Mouse (Mus musculus) midbrain, embryonic 16.5 days (tissue): ENCODE results near the gene Ube2t. TPM values are rescaled to one million over a fixed set of nuclear protein-coding genes. Genes with fewer than 3 reads are reported as not detected.

Source experiments
- ATAC-seq: fragments of 200-750 bp; cut with Nextera tagmentation; 2 replicates; pipeline ENCODE4 v1.8.0; 2017; ENCODE audit warnings: moderate TSS enrichment
- H3K27ac ChIP-seq: fragments of 300-500 bp; sonication (generic); 2 replicates; pipeline ENCODE4 v1.5.1; 2014; ENCODE audit warnings: mild to moderate bottlenecking, low read length, mixed read lengths
- H3K27me3 ChIP-seq: fragments of 300-500 bp; sonication (generic); 2 replicates; pipeline ENCODE4 v1.6.1; 2014; ENCODE audit warnings: low read depth, low read length, mixed read lengths; ENCODE audit not compliant: control insufficient read depth, insufficient read depth
- H3K36me3 ChIP-seq: fragments of 300-500 bp; sonication (generic); 2 replicates; pipeline ENCODE4 v1.6.1; 2014; ENCODE audit warnings: mild to moderate bottlenecking, low read length, moderate library complexity, mixed read lengths; ENCODE audit not compliant: control insufficient read depth, insufficient read depth
- H3K4me1 ChIP-seq: fragments of 300-500 bp; sonication (generic); 2 replicates; pipeline ENCODE4 v1.6.1; 2014; ENCODE audit warnings: mild to moderate bottlenecking, low read length, mixed read lengths; ENCODE audit not compliant: control insufficient read depth, insufficient read depth
- H3K4me2 ChIP-seq: fragments of 300-500 bp; sonication (generic); 2 replicates; pipeline ENCODE4 v1.6.1; 2014; ENCODE audit warnings: mild to moderate bottlenecking, low read length, mixed read lengths
- H3K4me3 ChIP-seq: fragments of 300-500 bp; sonication (generic); 2 replicates; pipeline ENCODE4 v1.5.1; 2014; ENCODE audit warnings: low read depth, mild to moderate bottlenecking, low read length, moderate library complexity, mixed read lengths
- H3K9ac ChIP-seq: fragments of 300-500 bp; sonication (generic); 2 replicates; pipeline ENCODE4 v1.6.1; 2014; ENCODE audit warnings: low read depth, low read length, mixed read lengths
- H3K9me3 ChIP-seq: fragments of 300-500 bp; sonication (generic); replicated peaks from 2 replicates; pipeline ENCODE4 v1.6.1; 2014; ENCODE audit warnings: mild to moderate bottlenecking, low read length, mixed read lengths; ENCODE audit not compliant: control insufficient read depth, poor library complexity, severe bottlenecking
- WGBS: fragments of 180-500 bp; shearing (Covaris S2); extraction: QIAGEN DNeasy Blood & Tissue Kit; methylation state at CpG from one replicate; pipeline ENCODE4 v1.1.7; 2014; 5-methylcytosine and 5-hydroxymethylcytosine counted together
- polyA plus RNA-seq: library from polyadenylated mRNA; unstranded; fragments of >200 nt; fragmentation: Nextera tagmentation; extraction: Ambion mirVana; gene quantifications from 2 replicates; pipeline ENCODE4 v1.2.1, GENCODE M21; 2015

Ube2t gene
- polyA plus RNA-seq, 1 experiment from 2014 or later, result 9.7 TPM

DNA sequence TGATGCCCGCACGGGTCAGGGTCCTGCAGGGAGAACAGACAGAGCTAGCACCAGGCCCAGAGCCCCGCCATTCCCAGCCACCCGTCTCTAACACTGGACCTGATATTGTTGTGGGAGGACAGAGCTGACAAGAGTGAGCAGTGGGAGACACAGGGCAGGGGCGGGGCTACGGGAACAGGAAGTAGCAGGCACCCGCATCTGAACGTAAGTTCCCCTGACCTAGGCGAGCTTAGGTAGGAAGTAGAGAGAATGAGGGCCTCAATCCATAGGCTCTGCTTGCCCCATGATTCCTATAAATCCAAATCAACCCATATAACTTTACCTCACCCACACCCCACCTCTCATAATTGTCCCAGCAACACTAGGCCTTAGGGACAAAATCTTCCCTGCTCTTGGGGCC lies 38.2 kb downstream of the Ube2t start:
- Histone ChIP-seq H3K4me1 (0 out of 2 replicates have a peak, but pooled peaks cover 3% of the 10 kb centered on the region), H3K36me3 (no peaks in the 10 kb centered on the region)
- WGBS, result 79% methylated on average over 9 of the region's 9 CpGs

GRCm38 (mm10) chr1:135003346-135003745 lies 41.0 kb downstream of the Ube2t start:
- peak; percentile 71 for ATAC-seq
- Histone ChIP-seq H3K27ac (no peak overlapping the region; the same call in 1 of the 2 replicates), H3K36me3 (no peaks in the 10 kb centered on the region), H3K27me3 (no peaks in the 10 kb centered on the region), H3K4me1 (0 out of 2 replicates have a peak, but pooled peaks cover 3% of the 10 kb centered on the region), H3K9ac (no peak overlapping the region), H3K9me3 (no peaks in the 10 kb centered on the region), H3K4me2 (no peak overlapping the region), H3K4me3 (no peak overlapping the region)
- WGBS, result 30% methylated on average over 4 of the region's 4 CpGs

More for the DNA sequence above, 38.2 kb downstream of the Ube2t start:
- Histone ChIP-seq H3K4me2 (no peak overlapping the region), H3K27ac (no peak overlapping the region), H3K9me3 (no peaks in the 10 kb centered on the region), H3K4me3 (no peak overlapping the region), H3K9ac (no peak overlapping the region), H3K27me3 (no peaks in the 10 kb centered on the region)
- ATAC-seq, result no peak

DNA sequence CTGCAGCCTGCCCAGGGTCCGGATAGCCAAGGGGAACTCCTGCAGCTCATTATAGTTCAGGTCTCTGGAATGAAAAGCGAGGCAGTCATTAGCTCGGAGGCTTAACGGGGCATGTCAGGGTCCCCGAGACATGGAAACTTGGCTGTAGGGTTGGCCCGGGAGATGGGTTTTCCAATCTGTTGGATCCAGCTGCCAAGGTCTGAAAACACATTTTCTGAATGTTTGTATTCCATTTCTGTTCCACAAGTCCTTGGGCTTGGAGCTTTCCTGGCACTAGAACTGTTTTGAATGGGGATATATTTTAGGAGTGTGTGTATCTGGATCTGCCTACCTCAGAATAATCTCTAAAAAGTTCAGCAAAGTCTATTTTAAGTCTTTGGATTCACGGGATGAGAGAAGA lies 43.3 kb downstream of the Ube2t start:
- Histone ChIP-seq H3K4me3 (no peak overlapping the region), H3K4me1 (0 out of 2 replicates have a peak, but pooled peaks cover 3% of the 10 kb centered on the region), H3K36me3 (no peaks in the 10 kb centered on the region), H3K4me2 (no peak overlapping the region), H3K27ac (no peak overlapping the region), H3K9ac (no peak overlapping the region), H3K9me3 (no peaks in the 10 kb centered on the region), H3K27me3 (no peaks in the 10 kb centered on the region)
- no peak for ATAC-seq
- WGBS, result 74% methylated on average over 7 of the region's 7 CpGs

- Histone ChIP-seq H3K4me3 (no peak overlapping the region), H3K4me2 (no peak overlapping the region), H3K27me3 (no peaks in the 10 kb centered on the region), H3K9me3 (no peaks in the 10 kb centered on the region), H3K4me1 (no peaks in the 10 kb centered on the region), H3K9ac (no peak overlapping the region), H3K36me3 (no peaks in the 10 kb centered on the region), H3K27ac (no peak overlapping the region)
- 83% methylated on average over 3 of the region's 3 CpGs for WGBS
- ATAC-seq, result no peak
Measured at GRCm38 (mm10) chr1:135009833-135010232, 47.5 kb downstream of the Ube2t start.

GRCm38 (mm10) chr1:135011912-135012311 lies 49.5 kb downstream of the Ube2t start:
- H3K4me1 ChIP-seq, result no peaks in the 10 kb centered on the region

GRCm38 (mm10) chr1:135012472-135012871 lies 50.1 kb downstream of the Ube2t start:
- Histone ChIP-seq H3K36me3 (no peaks in the 10 kb centered on the region), H3K9me3 (no peaks in the 10 kb centered on the region), H3K4me1 (no peaks in the 10 kb centered on the region), H3K27ac (no peak overlapping the region), H3K4me3 (no peak overlapping the region), H3K4me2 (no peak overlapping the region), H3K27me3 (no peaks in the 10 kb centered on the region), H3K9ac (no peak overlapping the region)
- WGBS, result 80% methylated on average over 9 of the region's 9 CpGs
- ATAC-seq, result no peak

More at GRCm38 (mm10) chr1:135011912-135012311, 49.5 kb downstream of the Ube2t start:
- H3K9me3 ChIP-seq, result no peaks in the 10 kb centered on the region
- H3K27me3 ChIP-seq, result no peaks in the 10 kb centered on the region
- no peak overlapping the region for H3K9ac ChIP-seq
- 91% methylated on average over 5 of the region's 5 CpGs for WGBS
- no peak for ATAC-seq
- H3K36me3 ChIP-seq, result no peaks in the 10 kb centered on the region
- H3K27ac ChIP-seq, result no peak overlapping the region
- no peak overlapping the region for H3K4me2 ChIP-seq
- H3K4me3 ChIP-seq, result no peak overlapping the region

- no peaks in the 10 kb centered on the region for H3K36me3 ChIP-seq
- no peak overlapping the region for H3K4me2 ChIP-seq
- H3K9ac ChIP-seq, result no peak overlapping the region
- H3K9me3 ChIP-seq, result no peaks in the 10 kb centered on the region
- H3K27me3 ChIP-seq, result no peaks in the 10 kb centered on the region
- H3K4me3 ChIP-seq, result no peak overlapping the region
- H3K4me1 ChIP-seq, result peaks cover 11% of the 10 kb centered on the region; the same call in 1 of the 2 replicates
- 45% methylated on average over 10 of the region's 10 CpGs for WGBS
- ATAC-seq, result no peak
- no peak overlapping the region for H3K27ac ChIP-seq
Measured at GRCm38 (mm10) chr1:135014921-135015445, 52.6 kb downstream of the Ube2t start.

DNA sequence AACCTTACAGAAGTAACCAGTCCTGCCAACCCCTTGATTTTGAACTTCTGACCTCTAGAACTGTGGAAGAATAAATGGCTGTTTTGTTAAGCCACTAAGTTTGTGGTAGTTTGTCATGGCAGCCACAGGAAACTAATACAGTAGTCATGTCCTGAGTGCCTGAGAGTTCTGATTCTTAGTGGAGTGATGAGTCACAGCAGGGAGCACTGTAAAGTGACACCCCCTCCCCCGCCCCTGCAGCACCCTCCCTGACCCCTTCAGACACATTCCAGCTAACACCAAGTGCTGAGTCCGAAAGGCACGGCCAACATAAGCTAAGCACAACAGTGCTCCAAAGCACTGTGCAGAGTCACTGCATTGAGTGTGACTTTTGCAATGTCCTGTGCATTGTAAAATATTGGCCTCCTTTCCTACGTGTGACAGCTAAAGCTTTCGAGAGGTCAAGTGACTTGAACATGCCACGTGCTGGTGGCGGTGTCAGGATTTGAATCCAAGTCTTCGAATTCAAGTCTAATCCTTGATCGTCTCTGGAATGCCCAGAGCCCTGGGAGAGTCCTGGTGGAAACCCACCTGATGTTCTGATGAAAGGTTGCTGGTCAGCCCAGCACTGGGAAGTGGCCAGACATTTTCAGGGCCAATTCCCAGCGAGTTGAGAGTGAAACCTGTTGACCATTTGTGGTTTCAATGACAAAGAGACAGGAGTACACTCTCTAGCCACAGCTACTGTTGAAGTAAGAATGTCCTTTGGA lies 54.7 kb downstream of the Ube2t start:
- H3K9me3 ChIP-seq, result no peaks in the 10 kb centered on the region
- no peak overlapping the region for H3K4me3 ChIP-seq
- WGBS, result 85% methylated on average over 10 of the region's 10 CpGs
- no peak overlapping the region for H3K27ac ChIP-seq
- H3K36me3 ChIP-seq, result no peaks in the 10 kb centered on the region
- no peak for ATAC-seq
- H3K4me2 ChIP-seq, result no peak overlapping the region
- no peak overlapping the region for H3K9ac ChIP-seq
- peaks cover 15% of the 10 kb centered on the region for H3K4me1 ChIP-seq
- no peaks in the 10 kb centered on the region for H3K27me3 ChIP-seq

GRCm38 (mm10) chr1:135017656-135018015 lies 55.3 kb downstream of the Ube2t start:
- no peak overlapping the region for H3K27ac ChIP-seq
- no peak overlapping the region for H3K9ac ChIP-seq
- H3K9me3 ChIP-seq, result no peaks in the 10 kb centered on the region
- no peak overlapping the region for H3K4me2 ChIP-seq
- H3K4me3 ChIP-seq, result no peak overlapping the region
- no peaks in the 10 kb centered on the region for H3K27me3 ChIP-seq
- WGBS, result 97% methylated on average over 2 of the region's 2 CpGs
- H3K4me1 ChIP-seq, result peaks cover 15% of the 10 kb centered on the region
- no peaks in the 10 kb centered on the region for H3K36me3 ChIP-seq
- no peak for ATAC-seq
